Mouse (Mus musculus): ENCODE results near the gene Pdzd8.

- TF ChIP-seq CTCF (IDR thresholded peaks at IDR 0.05; ENCODE audit: insufficient read depth, low read depth, low read length) (no peak), POLR2A (IDR thresholded peaks at IDR 0.05; ENCODE audit: insufficient read depth, low read depth, low read length) (no peak)
Observed at GRCm38 (mm10) chr19:59263171-59263570, 82.4 kb downstream of the Pdzd8 start.

Measured in olfactory bulb, adult 2 months (tissue).